Mouse (Mus musculus) neutrophil, adult 65 days (primary cell): ENCODE results near the gene Pram1. TPM values are rescaled to one million over a fixed set of nuclear protein-coding genes. Genes with fewer than 3 reads are reported as not detected.

Source experiments
- total RNA-seq: library from RNA; stranded (reverse); gene quantifications from 2 replicates; pipeline ENCODE4 v1.2.4, GENCODE M21; 2023

Pram1 gene
- total RNA-seq = 306 and 399 TPM in 2 replicates

GRCm38 (mm10) chr17:33637516-33638276 lies at the start of gene Pram1:
Gene Pram1, plus strand, starts transcription at chr17:33638056.

GRCm38 (mm10) chr17:33628621-33629486 lies 9.0 kb upstream of the Pram1 start, which contains the start of gene Zfp414:
Gene Zfp414, plus strand, starts transcription at chr17:33629090.

GRCm38 (mm10) chr17:33686760-33687159 lies 48.9 kb downstream of the Pram1 start, which contains the start of gene Hnrnpm:
Gene Hnrnpm, minus strand, starts transcription at chr17:33686860.

Other genes with a start within 250 kb of the Pram1 start
- 12.0 and 14.6 TPM in 2 replicates for gene Zfp101, start 243.4 kb upstream of the Pram1 start, total RNA-seq
- not detected in 2 replicates for gene Actl9, start 205.2 kb upstream of the Pram1 start, total RNA-seq
- gene Adamts10, start 113.9 kb upstream of the Pram1 start, total RNA-seq = 37.2 and 56.6 TPM in 2 replicates
- gene Myo1f, start 82.3 kb upstream of the Pram1 start, total RNA-seq = 489 and 545 TPM in 2 replicates
- gene Zfp414, start 9.0 kb upstream of the Pram1 start, total RNA-seq = 64.9 and 67.7 TPM in 2 replicates
- gene Hnrnpm, start 48.8 kb downstream of the Pram1 start, total RNA-seq = 256 and 388 TPM in 2 replicates
- gene March2, start 80.6 kb downstream of the Pram1 start, total RNA-seq = 48.6 and 60.5 TPM in 2 replicates
- 204 and 227 TPM in 2 replicates for gene Rab11b, start 122.5 kb downstream of the Pram1 start, total RNA-seq
- 1.2 and 1.5 TPM in 2 replicates for gene Angptl4, start 143.8 kb downstream of the Pram1 start, total RNA-seq
- 3.1 and 7.7 TPM in 2 replicates for gene Kank3, start 172.5 kb downstream of the Pram1 start, total RNA-seq
- gene Rps28, start 186.5 kb downstream of the Pram1 start, total RNA-seq = 711 and 827 TPM in 2 replicates
- 74.0 and 119 TPM in 2 replicates for gene Ndufa7, start 186.5 kb downstream of the Pram1 start, total RNA-seq
- 1.4 and 1.5 TPM in 2 replicates for gene Cd320, start 205.0 kb downstream of the Pram1 start, total RNA-seq
- gene Gm7029, start 235.8 kb downstream of the Pram1 start, total RNA-seq = not detected in 2 replicates